Mouse (Mus musculus): Measurements from ENCODE around the gene Nkd1.

Gene Nkd1

GRCm38 (mm10) chr8:88520985-88521527 lies at the start of gene Nkd1:
Gene Nkd1, plus strand, starts transcription at chr8:88521354.
- peak; percentile 86 for DNase-seq (ENCODE audit: low read depth, low spot score)

GRCm38 (mm10) chr8:88481290-88481689 lies 39.9 kb upstream of the Nkd1 start:
- DNase-seq (ENCODE audit: low read depth, low spot score): no peak

GRCm38 (mm10) chr8:88488391-88488829 lies 32.7 kb upstream of the Nkd1 start:
- DNase-seq (ENCODE audit: low read depth, low spot score): peak; percentile 36

GRCm38 (mm10) chr8:88494076-88494475 lies 27.1 kb upstream of the Nkd1 start:
- no peak for DNase-seq (ENCODE audit: low read depth, low spot score)

GRCm38 (mm10) chr8:88495071-88495805 lies 25.9 kb upstream of the Nkd1 start:
- peak; percentile 12 for DNase-seq (ENCODE audit: low read depth, low spot score)

- no peak for DNase-seq (ENCODE audit: low read depth, low spot score)
Observed at GRCm38 (mm10) chr8:88502143-88502542, 19.0 kb upstream of the Nkd1 start.

- no peak for DNase-seq (ENCODE audit: low read depth, low spot score)
Observed at GRCm38 (mm10) chr8:88506981-88507380, 14.2 kb upstream of the Nkd1 start.

- no peak for DNase-seq (ENCODE audit: low read depth, low spot score)
Observed at GRCm38 (mm10) chr8:88511061-88511460, 10.1 kb upstream of the Nkd1 start.

- no peak for DNase-seq (ENCODE audit: low read depth, low spot score)
Observed at GRCm38 (mm10) chr8:88512094-88512794, 8.9 kb upstream of the Nkd1 start.

- no peak for DNase-seq (ENCODE audit: low read depth, low spot score)
Observed at GRCm38 (mm10) chr8:88518047-88518446, 3.1 kb upstream of the Nkd1 start.

- peak; percentile 46 for DNase-seq (ENCODE audit: low read depth, low spot score)
Observed at GRCm38 (mm10) chr8:88520381-88520780, 773 bp upstream of the Nkd1 start.

GRCm38 (mm10) chr8:88521541-88522414 lies 624 bp downstream of the Nkd1 start:
- no peak for DNase-seq (ENCODE audit: low read depth, low spot score)

GRCm38 (mm10) chr8:88522433-88523030 lies 1.4 kb downstream of the Nkd1 start:
- DNase-seq (ENCODE audit: low read depth, low spot score): no peak

GRCm38 (mm10) chr8:88523621-88524020 lies 2.5 kb downstream of the Nkd1 start:
- DNase-seq (ENCODE audit: low read depth, low spot score): no peak

GRCm38 (mm10) chr8:88524132-88524531 lies 3.0 kb downstream of the Nkd1 start:
- peak; percentile 54 for DNase-seq (ENCODE audit: low read depth, low spot score)

GRCm38 (mm10) chr8:88524851-88525250 lies 3.7 kb downstream of the Nkd1 start:
- DNase-seq (ENCODE audit: low read depth, low spot score): no peak

GRCm38 (mm10) chr8:88526296-88526695 lies 5.1 kb downstream of the Nkd1 start:
- DNase-seq (ENCODE audit: low read depth, low spot score): no peak

- no peak for DNase-seq (ENCODE audit: low read depth, low spot score)
Observed at GRCm38 (mm10) chr8:88528186-88528585, 7.0 kb downstream of the Nkd1 start.

GRCm38 (mm10) chr8:88529798-88530197 lies 8.6 kb downstream of the Nkd1 start:
- DNase-seq (ENCODE audit: low read depth, low spot score): no peak

- no peak for DNase-seq (ENCODE audit: low read depth, low spot score)
Observed at GRCm38 (mm10) chr8:88537081-88537480, 15.9 kb downstream of the Nkd1 start.
